Mouse (Mus musculus) mammary gland, adult 2 months (tissue): ENCODE results near the gene Lyrm9. TPM values are rescaled to one million over a fixed set of nuclear protein-coding genes. Genes with fewer than 3 reads are reported as not detected.

ENCODE experiments used
- polyA plus RNA-seq: library from polyadenylated mRNA; depleted of rRNA; stranded (reverse); fragments of >200 nt; gene quantifications from 2 replicates; pipeline ENCODE4 v1.2.3, GENCODE M21; 2012; ENCODE audit warnings: low replicate concordance; rRNA removed

Lyrm9 gene
- polyA plus RNA-seq: 14.0 and 17.1 TPM in 2 replicates

GRCm38 (mm10) chr11:78826442-78827013, at the start of gene Lyrm9:
Lyrm9 (plus strand) TSS chr11:78826584.

Other genes starting within 250 kb of the Lyrm9 start
- 14.5 and 23.6 TPM in 2 replicates for gene Nlk, start 129.2 kb upstream of the Lyrm9 start, polyA plus RNA-seq
- 42.8 and 60.6 TPM in 2 replicates for gene Ccnq, start 74.9 kb upstream of the Lyrm9 start, polyA plus RNA-seq
- 5.1 and 6.0 TPM in 2 replicates for gene Nos2, start 94.2 kb downstream of the Lyrm9 start, polyA plus RNA-seq
- gene Lgals9, start 158.4 kb downstream of the Lyrm9 start, polyA plus RNA-seq: 132 and 231 TPM in 2 replicates